Mouse (Mus musculus): Measurements from ENCODE around the gene Pcsk5.

The Pcsk5 gene

DNA sequence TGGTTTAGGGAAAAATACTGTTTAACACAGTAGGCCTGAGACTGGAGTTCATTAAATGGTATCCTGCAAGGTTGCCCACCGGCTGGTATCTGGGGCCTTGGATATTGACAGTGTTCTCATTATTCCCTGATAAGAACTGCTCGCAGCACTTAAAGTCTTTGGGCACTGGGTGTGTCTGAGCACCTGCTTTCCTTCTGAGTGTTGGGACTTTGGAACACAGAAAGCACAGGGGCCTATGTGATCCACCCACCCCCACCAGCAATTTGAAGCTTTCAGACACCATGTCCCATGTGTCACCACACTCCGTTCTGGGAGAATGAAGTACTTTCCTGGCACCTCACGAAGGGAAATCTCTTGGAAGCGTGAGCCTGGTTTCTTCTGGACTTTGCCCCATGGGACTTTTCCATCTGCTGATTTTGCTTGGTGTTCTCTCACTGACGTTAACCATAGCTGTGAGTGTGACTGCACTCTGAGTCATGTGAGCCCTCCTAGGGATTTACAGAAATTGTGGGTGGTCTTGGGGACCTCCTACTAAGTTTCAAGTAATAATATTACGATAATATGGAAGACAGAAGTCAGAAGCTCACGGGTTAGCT lies 92.9 kb downstream of the Pcsk5 start:
- DNase-seq (ENCODE audit: low spot score in 2 of 2) = no peak

GRCm38 (mm10) chr19:17741465-17741864 lies 96.0 kb downstream of the Pcsk5 start:
- no peak for DNase-seq (ENCODE audit: low spot score in 2 of 2)

DNA sequence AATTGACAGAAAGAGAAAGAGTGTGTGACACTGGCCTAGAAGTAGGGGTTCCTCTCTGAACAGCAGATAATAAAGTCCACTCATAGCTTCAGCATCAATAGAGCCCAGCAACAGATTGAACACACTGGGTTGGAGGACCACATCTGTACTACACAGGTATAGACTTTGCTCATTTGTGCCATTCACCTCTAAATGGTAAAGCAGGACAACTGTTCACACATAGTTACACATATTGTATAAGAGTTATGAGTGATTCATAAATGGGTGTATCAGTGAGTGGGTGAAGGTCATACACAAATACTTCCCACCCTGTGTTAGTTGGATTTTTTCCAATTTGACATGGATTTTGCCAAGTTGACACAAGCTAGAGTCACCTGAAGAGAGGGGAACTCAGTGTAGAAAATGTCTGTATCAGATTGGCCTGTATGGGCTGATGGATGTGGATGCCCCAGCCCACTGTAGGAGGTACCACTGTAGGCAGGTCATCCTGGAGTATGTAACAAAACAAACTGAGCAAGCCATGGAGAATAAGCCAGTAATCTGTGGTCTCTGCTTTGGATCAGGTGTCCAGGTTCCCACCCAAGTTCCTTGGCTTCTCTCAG lies 104.7 kb downstream of the Pcsk5 start:
- no peak for DNase-seq (ENCODE audit: low spot score in 2 of 2)

DNA sequence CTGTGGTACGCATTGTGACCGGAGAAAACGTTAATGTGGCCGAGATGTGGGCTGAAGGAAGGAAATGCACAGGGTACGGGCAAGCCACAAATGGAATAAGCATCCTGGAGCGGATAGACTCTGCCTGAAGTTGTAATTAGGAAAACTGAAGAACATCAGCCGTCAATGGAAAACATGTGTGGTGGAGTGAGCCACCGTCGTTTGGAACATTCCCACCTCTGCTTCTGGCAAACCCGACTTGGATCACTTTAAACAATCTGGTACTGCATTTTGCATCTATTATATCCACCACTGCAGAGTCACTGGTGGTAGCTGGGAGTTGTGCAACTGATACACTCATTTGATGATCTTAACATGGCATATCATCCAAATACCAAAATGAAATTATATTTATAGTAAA lies 120.4 kb downstream of the Pcsk5 start:
- DNase-seq (ENCODE audit: low spot score in 2 of 2) = no peak

- no peak for DNase-seq (ENCODE audit: low spot score in 2 of 2)
Measured at GRCm38 (mm10) chr19:17715281-17715955, 122.0 kb downstream of the Pcsk5 start.

- DNase-seq (ENCODE audit: low spot score in 2 of 2) = no peak
Measured at GRCm38 (mm10) chr19:17691626-17692025, 145.8 kb downstream of the Pcsk5 start.

- no peak for DNase-seq (ENCODE audit: low spot score in 2 of 2)
Measured at GRCm38 (mm10) chr19:17678371-17678770, 159.1 kb downstream of the Pcsk5 start.

GRCm38 (mm10) chr19:17662676-17663075 lies 174.8 kb downstream of the Pcsk5 start:
- no peak for DNase-seq (ENCODE audit: low spot score in 2 of 2)

DNA sequence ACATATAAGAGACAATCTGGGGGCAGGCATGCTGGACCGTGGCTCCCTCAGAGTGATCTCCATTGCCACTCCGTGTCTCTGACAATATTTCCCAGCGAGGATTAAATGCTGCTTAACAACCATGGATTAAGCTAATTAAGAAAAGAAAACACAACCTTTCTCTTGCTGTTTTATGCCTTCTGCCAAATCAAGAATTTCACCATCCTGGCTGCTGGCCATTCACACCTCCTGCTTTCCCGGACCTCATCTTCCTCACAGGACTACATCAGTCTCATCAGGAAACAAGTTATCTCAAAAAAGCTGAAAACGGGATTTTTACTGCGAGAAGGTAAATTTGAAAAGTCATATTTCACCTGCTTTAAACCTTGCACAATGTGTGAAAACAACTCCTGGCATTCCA lies 175.2 kb downstream of the Pcsk5 start:
- DNase-seq (ENCODE audit: low spot score in 2 of 2) = no peak

DNA sequence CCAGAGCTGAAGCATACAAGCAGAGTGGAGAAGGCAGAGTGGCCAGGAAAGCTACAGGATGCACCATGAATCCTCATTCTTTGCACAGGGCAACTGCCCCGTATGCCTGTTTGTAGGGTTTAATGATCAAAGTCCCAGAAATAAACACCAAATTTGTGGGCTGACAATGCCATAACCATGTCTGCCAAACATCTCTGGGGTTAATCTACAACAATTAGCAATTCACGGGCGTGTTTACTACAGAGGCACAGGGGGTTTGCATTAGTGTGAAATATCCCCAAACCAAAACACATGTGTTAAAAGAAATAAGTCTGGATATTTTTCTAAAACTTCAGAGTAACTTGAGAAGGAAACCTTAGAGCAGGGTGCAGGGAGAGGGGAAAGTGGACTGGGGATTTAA lies 178.1 kb downstream of the Pcsk5 start:
- no peak for DNase-seq (ENCODE audit: low spot score in 2 of 2)

- no peak for DNase-seq (ENCODE audit: low spot score in 2 of 2)
Measured at GRCm38 (mm10) chr19:17650831-17651502, 186.5 kb downstream of the Pcsk5 start.

GRCm38 (mm10) chr19:17649967-17650366 lies 187.5 kb downstream of the Pcsk5 start:
- DNase-seq (ENCODE audit: low spot score in 2 of 2) = no peak

DNA sequence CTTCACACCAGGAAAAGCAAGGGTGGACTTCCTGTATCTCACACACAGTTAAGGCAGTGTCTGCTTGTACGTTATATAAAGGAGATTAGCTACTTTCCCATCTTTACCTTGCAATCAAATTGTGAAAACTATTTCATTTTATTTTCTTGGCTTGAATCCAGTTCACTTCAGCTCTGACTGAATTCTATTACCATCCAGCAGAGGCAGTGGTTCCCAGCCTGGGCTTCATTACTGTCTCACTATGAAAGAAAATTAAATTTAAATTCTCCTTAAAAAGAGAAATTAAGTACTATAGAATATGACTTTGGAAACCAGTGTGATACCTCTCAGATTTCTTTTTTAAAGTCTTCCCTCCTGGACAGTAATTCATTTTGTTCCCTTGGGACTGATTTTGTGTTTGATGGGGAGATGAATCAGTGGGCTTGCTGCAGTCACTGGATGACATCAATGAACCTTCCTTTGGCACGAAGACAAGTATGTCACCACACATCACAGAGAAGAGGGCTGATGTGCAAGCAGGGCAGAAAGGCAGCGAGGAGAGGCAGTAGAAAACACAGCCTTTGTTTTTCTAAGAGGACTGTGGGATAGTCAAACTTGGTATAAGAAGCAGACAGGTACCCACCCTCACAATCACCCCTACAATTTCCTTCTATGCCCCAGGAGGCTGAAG lies 194.2 kb downstream of the Pcsk5 start:
- DNase-seq (ENCODE audit: low spot score in 2 of 2) = no peak

- no peak for DNase-seq (ENCODE audit: low spot score in 2 of 2)
Measured at GRCm38 (mm10) chr19:17635984-17636383, 201.4 kb downstream of the Pcsk5 start.

- no peak for DNase-seq (ENCODE audit: low spot score in 2 of 2)
Measured at GRCm38 (mm10) chr19:17615646-17616045, 221.8 kb downstream of the Pcsk5 start.

GRCm38 (mm10) chr19:17606510-17606909 lies 230.9 kb downstream of the Pcsk5 start:
- no peak for DNase-seq (ENCODE audit: low spot score in 2 of 2)

- DNase-seq (ENCODE audit: low spot score in 2 of 2) = no peak
Measured at GRCm38 (mm10) chr19:17606093-17606492, 231.3 kb downstream of the Pcsk5 start.

DNA sequence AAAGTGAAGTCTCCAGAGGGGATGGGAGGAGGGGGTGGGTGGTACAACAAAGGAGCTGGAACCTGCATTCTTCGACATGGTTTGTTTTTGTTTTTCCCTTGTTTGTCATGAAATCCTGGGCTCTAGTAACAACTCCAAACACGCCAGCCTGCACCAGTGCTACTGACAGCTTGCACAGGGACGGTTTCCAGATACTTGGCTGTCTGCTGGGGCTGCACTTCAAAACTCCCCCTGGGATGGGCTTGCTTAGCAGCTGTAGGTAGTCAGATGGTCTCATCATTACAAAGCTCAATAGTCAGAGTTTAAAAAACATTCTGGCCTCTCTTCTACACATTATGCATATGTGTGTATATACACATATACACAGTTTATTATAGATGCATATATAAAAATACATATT lies 234.1 kb downstream of the Pcsk5 start:
- DNase-seq (ENCODE audit: low spot score in 2 of 2) = no peak

DNA sequence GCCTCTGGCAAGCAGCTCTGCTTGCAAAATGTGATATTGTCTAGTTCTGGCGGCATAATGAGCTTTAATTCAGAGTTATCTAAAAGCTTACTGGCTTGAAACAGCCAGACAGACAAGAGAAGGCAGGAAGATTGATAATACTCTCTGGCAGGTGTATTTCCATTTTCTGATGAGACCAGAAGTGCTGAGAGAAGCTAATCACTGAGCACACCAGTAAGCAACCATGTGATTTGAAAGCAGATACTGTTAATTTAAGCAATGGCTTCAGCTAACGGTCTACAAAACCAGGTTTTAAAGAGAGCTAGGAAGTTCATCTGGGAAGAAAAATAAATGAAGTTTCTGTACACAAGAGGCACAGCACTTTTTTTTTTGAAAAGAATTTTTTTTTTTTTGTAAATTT lies 237.1 kb downstream of the Pcsk5 start:
- DNase-seq (ENCODE audit: low spot score in 2 of 2) = no peak

GRCm38 (mm10) chr19:17592790-17593189 lies 244.6 kb downstream of the Pcsk5 start:
- DNase-seq (ENCODE audit: low spot score in 2 of 2) = no peak

DNA sequence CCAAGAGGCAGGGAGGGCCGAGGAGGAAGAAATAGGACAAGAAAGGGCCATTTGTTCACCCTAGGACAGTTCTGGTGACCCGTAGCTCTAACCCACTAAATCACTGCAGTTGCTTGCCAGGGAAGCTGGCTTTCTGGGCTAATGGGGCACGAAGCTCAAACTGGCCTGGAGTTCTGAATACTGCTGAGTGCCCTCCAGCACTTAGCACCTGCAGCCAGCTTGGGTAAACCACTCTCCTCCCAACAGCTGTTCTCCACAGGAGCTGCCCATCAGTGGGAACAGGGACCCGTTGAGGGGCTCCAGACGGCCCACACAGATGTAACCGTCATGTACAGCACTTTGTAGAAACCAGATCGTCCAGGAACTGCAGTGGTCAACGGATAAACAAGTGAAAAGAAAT lies 246.1 kb downstream of the Pcsk5 start:
- DNase-seq (ENCODE audit: low spot score in 2 of 2) = no peak

- no peak for DNase-seq (ENCODE audit: low spot score in 2 of 2)
Measured at GRCm38 (mm10) chr19:17590314-17590713, 247.1 kb downstream of the Pcsk5 start.
